7 mouse cellular contexts compared by ENCODE assay signal in genomic region chr1:64295512-64295945, GRCm38 (mm10).
DNase-seq lines count a peak whose midpoint lies in the region; ATAC-seq and TF ChIP-seq lines count a peak whose summit lies in the region.

No protein-coding gene starts in this region.

- no peaks in the 10 kb centered on the region for H3K36me3 ChIP-seq in lung, embryonic 15.5 days

- H3K9me3 ChIP-seq in lung, embryonic 15.5 days = no peaks in the 10 kb centered on the region

- H3K4me3 ChIP-seq in lung, embryonic 15.5 days = no peak overlapping the region
- no peak overlapping the region for H3K4me3 ChIP-seq in lung, adult 2 months (replicated peaks; ENCODE audit: extremely low read depth, low read depth, low read length)

- H3K4me2 ChIP-seq in lung, embryonic 15.5 days = no peak overlapping the region

- no peak for DNase-seq in lung, adult 2 months
- DNase-seq in gastrocnemius, postnatal 25 days = peak; percentile 16
- peak; percentile 55 for DNase-seq in heart, postnatal 4 days
- peak; percentile 29 for DNase-seq in lung, postnatal 14 days
- no peak for DNase-seq in ovary, adult 18-20 months (ENCODE audit: low spot score)
- DNase-seq in layer of hippocampus, adult 9-11 months = no peak

- no peaks in the 10 kb centered on the region for H3K27me3 ChIP-seq in lung, embryonic 15.5 days

- no peak overlapping the region for H3K9ac ChIP-seq in lung, embryonic 15.5 days

- H3K4me1 ChIP-seq in lung, embryonic 15.5 days = no peaks in the 10 kb centered on the region
- no peaks in the 10 kb centered on the region for H3K4me1 ChIP-seq in lung, adult 2 months (ENCODE audit: control insufficient read depth, insufficient read depth, low read length)

- peak overlapping the region; percentile 6; the same call in 1 of the 2 replicates for H3K27ac ChIP-seq in lung, embryonic 15.5 days

- no peak for ATAC-seq in lung, embryonic 15.5 days (ENCODE audit: borderline replicate concordance, extremely low read depth, low FRiP score, low TSS enrichment)

- WGBS in lung, embryonic 15.5 days = 30% methylated on average over 6 of the region's 6 CpGs
- WGBS in lung, adult 2 months = 34% methylated on average over 6 of the region's 6 CpGs

- no peak for TF ChIP-seq POLR2A in lung, adult 2 months (IDR thresholded peaks at IDR 0.05; ENCODE audit: borderline replicate concordance, extremely low read depth, low read depth, low read length)

- TF ChIP-seq CTCF in lung, adult 2 months (IDR thresholded peaks at IDR 0.05; ENCODE audit: insufficient read depth, low read length) = no peak

Comparison
In these comparisons a context has a peak if more than half of its experiments do, and no peak if none do; other contexts are left out.
1. DNase-seq: peak in gastrocnemius, postnatal 25 days (single experiment), heart, postnatal 4 days (single experiment) and lung, postnatal 14 days (single experiment); none in lung, adult 2 months (single experiment), ovary, adult 18-20 months (single experiment) and layer of hippocampus, adult 9-11 months (single experiment).